Mouse (Mus musculus) MEL (cell line): ENCODE results near the gene Gga1.

Source experiments
- E2F4 ChIP-seq: IDR thresholded peaks from 2 replicates; pipeline ENCODE4 v1.6.1; 2011; ENCODE audit warnings: low read depth, low read length, improper control_type of control experiment, borderline replicate concordance
- RAD21 ChIP-seq: IDR thresholded peaks from 2 replicates; pipeline ENCODE4 v1.6.1; 2011; ENCODE audit warnings: mild to moderate bottlenecking, low read depth, low read length, improper control_type of control experiment

GRCm38 (mm10) chr15:78857009-78857408 is 20.0 kb upstream of the Gga1 start:
- no peak for TF ChIP-seq RAD21
- TF ChIP-seq E2F4: no peak
